Mouse (Mus musculus) telencephalon, adult 2 months (tissue): ENCODE results near the gene Creb1.
A peak's percentile ranks its signal among the peaks of the same experiment; 100 is the strongest.
"Not testable (repeated sequence)": the region's sequence is repeated elsewhere in the genome, so short reads cannot be mapped to it uniquely, and the experiment has no call there.

Experiments used
- DNase-seq: peaks from one replicate; pipeline ENCODE4 v3.0.0-alpha.2; 2011; ENCODE audit warnings: low read depth, low spot score

Creb1 gene

DNA sequence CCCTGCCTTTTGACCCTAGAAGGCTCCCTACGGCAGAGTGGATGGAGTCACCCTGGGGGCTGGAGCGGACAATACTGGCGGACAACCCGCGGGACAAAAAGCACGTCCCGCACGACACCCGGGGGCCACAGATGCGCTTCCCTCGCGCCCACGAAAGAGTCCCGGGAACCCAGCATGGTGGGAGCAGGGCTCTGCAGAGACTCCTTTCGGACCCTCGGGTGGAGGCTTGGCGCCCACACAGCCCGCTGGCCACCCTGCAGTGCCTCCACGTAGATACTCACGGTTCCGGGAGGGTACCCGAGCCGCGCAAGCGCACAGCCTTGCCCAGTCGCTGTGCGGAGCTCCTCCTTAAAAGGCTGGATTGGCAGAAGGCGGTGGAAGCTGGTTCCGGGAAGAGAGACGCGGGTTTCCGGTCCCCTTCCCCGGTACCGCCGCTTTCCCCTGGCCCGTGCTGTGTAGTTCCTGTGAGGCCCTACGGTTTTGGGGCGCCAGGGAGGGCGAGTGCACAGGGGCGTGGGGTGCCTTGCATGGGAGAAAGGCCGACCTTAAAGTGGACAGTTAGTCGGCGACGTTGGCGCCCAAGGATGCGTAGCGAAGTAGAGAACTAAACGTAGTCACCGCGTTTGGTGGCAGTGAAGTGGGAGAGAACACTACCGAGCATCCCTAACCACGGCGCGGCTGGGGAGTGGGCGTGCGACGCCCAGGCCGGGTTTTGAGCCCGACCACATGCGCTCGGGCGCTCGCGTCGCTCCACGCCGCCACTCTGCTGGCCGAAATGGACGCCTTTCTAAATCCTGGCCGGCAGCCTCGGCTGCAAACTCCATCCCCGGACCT is 84.7 kb downstream of the Creb1 start, which contains the start of gene Mettl21a:
Mettl21a (minus strand) TSS at position 362 of the 834 bp plus-strand sequence.
- peak; percentile 94 for DNase-seq

GRCm38 (mm10) chr1:64617715-64617984 is 85.2 kb downstream of the Creb1 start:
- DNase-seq, result no peak

DNA sequence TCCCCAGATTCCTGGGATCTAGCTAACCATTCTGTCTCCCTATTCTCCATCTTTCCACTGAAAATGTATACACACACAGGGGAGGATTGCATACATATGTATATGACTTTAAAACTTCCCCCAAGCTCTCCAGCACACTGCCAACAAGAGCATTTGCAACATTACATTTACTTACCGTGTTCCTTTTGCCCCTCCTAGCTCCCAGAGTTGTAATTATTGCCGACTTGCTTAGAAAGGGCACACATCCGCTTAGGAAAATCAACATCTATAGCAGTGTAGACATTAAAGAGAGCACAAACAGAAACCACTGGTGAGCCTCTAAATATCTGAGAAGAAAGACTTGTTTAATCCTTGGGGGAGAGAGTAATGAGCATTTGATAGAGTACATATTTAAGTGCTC is 85.8 kb downstream of the Creb1 start:
- no peak for DNase-seq

GRCm38 (mm10) chr1:64621116-64621515 is 88.7 kb downstream of the Creb1 start:
- DNase-seq, result no peak

- DNase-seq, result no peak
These were observed 91.4 kb downstream of the Creb1 start for GRCm38 (mm10) chr1:64623558-64624435.

- no peak for DNase-seq
These were observed 92.8 kb downstream of the Creb1 start for GRCm38 (mm10) chr1:64625214-64625613.

DNA sequence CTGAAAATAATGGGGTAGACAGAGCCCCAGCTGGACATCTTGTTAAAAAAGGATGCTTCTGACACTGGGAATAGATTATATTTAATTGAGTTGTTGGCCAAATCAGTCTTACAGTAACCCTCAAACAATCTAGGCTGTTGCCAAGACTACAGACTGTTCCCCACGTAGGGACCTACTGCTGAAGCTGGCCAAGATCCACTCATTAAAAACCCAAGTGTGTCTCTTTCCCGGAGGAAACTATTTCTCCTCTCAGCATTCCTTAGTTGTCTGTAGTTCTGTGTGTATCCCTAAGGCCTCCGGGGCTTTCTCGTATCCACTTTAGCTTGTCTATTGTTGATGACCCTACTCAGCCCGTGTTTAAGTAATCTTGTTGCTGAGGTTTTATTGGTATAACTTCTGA is 99.1 kb downstream of the Creb1 start:
- no peak for DNase-seq

DNA sequence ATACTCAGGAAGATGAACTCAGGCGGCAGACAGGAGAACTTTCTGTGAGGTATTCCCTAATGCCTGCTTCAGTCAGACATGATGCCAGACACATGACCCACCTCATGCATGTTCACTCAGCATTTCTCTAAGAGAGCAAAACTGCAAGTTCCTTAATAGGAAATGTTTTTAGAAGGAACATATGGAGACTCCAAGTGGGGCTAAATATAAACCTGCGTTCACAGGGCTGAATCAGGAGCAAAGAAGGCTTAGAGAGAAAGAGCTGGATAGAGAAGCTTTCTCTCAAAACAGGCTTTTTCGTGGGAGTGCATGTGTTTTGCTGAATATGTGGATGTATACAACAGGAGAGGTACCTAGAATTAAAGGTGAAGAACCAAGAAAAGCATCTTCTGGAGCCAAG is 100.8 kb downstream of the Creb1 start:
- DNase-seq, result peak; percentile 90

DNA sequence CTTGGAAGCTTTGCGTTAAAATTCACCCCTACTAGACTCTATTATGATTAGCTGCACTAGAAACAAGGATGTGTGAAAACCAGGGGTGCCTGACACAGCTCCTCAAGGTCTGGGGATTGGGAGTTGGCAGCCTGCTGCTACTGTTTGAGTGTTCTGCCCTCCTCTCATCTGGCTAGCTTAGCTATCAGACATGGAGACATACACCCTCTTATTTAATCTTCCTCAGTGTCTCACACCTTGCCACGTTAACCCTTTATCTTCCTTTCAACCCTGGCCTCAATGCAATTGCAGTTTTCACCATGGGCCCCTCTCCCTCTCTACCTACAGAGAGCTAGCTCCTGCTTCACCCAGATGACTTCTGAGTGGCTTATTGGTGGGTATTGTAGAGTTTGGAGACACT is 103.2 kb downstream of the Creb1 start:
- DNase-seq, result no peak

GRCm38 (mm10) chr1:64639279-64639678 is 106.8 kb downstream of the Creb1 start:
- no peak for DNase-seq

GRCm38 (mm10) chr1:64641069-64641468 is 108.6 kb downstream of the Creb1 start:
- DNase-seq, result no peak

DNA sequence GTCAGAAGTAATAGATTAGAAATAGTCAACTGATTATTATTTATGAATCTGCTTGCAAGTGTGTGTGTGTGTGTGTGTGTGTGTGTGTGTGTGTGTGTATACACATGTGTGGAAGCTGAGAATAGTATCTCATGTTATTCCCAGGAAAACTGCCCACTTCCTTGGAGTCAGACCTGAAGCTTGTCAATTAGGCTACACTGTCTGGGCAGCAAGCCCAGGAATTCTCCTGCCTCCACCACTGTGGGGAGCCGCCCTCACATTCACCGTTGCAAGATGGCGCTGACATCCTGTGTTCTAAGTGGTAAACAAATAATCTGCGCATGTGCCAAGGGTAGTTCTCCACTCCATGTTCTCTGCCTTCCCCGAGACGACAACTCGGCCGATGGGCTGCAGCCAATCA is 110.1 kb downstream of the Creb1 start:
- not testable (repeated sequence) for DNase-seq

- no peak for DNase-seq
These were observed 112.1 kb downstream of the Creb1 start for GRCm38 (mm10) chr1:64644513-64644912.

GRCm38 (mm10) chr1:64649362-64650124 is 117.1 kb downstream of the Creb1 start:
- DNase-seq, result no peak

GRCm38 (mm10) chr1:64653701-64654100 is 121.3 kb downstream of the Creb1 start:
- no peak for DNase-seq
